Mouse (Mus musculus): ENCODE results near the gene Cxcr6. TPM values are rescaled to one million over a fixed set of nuclear protein-coding genes. Genes with fewer than 3 reads are reported as not detected.

Gene Cxcr6
- polyA plus RNA-seq (2017; shearing (Covaris generic)): 198 TPM

DNA sequence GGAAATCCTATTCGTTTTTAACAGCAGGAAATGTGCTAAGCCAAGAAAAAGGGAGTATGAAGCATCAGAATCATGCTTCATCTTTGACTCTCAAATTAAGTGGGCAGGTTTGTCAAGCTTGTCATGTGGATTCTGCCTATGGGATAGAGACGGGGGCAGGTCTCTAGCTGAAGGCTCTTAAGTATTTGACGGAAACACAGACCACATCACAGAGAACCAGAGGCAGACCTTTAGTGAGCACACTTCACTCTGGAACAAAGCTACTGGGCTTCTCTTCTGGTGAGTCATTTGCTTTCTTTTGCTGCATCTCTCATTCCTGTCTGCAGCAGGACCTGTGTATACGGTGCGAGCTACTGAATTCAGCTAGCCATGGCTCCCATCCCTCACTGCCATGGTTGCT, at the start of gene Cxcr6:
Cxcr6 (plus strand) TSS at position 209 of the 400 bp plus-strand sequence.

DNA sequence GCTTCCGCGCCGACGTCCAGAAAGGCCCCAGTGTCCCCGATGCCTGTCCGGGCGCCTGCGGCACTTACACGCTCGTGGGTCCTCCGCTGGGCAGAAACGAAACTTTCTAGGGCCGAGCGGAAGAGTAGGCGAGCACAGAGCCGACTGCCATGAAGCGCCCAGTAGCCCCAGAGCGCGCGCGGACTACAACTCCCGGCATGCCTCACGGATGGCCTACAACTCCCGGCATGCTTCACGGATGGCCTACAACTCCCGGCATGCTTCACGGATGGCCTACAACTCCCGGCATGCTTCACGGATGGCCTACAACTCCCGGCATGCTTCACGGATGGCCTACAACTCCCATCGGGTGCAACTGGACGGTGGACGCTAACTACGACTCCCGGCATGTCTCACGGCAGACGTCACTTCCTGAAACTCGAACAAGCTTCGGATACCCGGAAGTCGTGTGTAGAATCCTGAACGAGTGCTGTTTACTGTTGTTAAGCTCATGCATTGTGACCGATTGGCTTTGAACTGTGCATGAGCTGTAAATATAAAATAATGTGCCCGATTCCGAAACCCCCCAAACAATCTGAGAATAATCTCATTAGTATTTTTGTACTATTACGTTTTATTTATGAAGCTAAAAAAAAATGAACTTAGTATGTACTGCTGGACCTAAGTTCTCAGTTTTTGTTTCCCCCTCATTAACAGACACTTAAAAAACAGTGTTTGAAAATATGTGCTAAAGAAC, 45.6 kb downstream of the Cxcr6 start, which contains the start of gene Fyco1:
Fyco1 (minus strand) TSS at position 187 of the 736 bp plus-strand sequence.

Other genes starting within 250 kb of the Cxcr6 start
- gene Slc6a20b, start 173.9 kb upstream of the Cxcr6 start, polyA plus RNA-seq (2017; shearing (Covaris generic)): 0.14 TPM
- gene Ccr9, start 128.0 kb upstream of the Cxcr6 start, polyA plus RNA-seq (2017; shearing (Covaris generic)): 1.3 TPM
- not detected for gene Slc6a20a, start 127.6 kb upstream of the Cxcr6 start, polyA plus RNA-seq (2017; shearing (Covaris generic))
- gene Lztfl1, start 88.8 kb upstream of the Cxcr6 start, polyA plus RNA-seq (2017; shearing (Covaris generic)): 16.3 TPM
- gene Fyco1, start 45.4 kb downstream of the Cxcr6 start, polyA plus RNA-seq (2017; shearing (Covaris generic)): 26.2 TPM
- 0.74 TPM for gene Xcr1, start 55.6 kb downstream of the Cxcr6 start, polyA plus RNA-seq (2017; shearing (Covaris generic))
- not detected for gene Ccr1, start 162.2 kb downstream of the Cxcr6 start, polyA plus RNA-seq (2017; shearing (Covaris generic))
- not detected for gene Ccr1l1, start 171.9 kb downstream of the Cxcr6 start, polyA plus RNA-seq (2017; shearing (Covaris generic))
- gene Ccr3, start 215.5 kb downstream of the Cxcr6 start, polyA plus RNA-seq (2017; shearing (Covaris generic)): 0.26 TPM

Data from effector memory CD4-positive, alpha-beta T cell, adult 5 months (primary cell).